Mouse (Mus musculus): ENCODE measurements at regions not wholly inside any gene's neighbourhood (a gene's known extent, or its start where the extent isn't known, plus 50 kb on each side); places are given as distances from the start of the nearest gene placed in this dataset.

DNA sequence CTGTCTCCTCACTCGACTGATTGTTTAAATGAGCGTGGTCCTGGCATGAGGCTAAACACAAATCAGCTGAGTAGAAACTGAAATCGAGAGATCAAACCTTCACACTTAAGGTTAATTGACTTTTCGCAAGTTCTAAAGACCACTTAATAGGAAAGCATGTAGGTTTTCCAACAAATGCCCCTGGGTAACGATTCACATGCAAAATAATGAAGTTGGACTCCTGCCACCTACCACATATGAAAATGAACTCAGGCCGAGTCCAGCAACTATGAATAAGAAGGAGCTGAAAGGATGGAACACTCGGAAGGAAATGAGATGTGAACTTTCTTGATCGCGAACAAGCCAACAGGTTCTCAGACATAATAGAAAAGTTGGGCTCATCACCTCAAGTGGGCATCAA lies 812.0 kb downstream of the Tmem132b start:
- DNase-seq = no peak

- DNase-seq = no peak
These were observed 819.4 kb downstream of the Tmem132b start for GRCm38 (mm10) chr5:126350936-126351335.

GRCm38 (mm10) chr5:126369436-126369835 lies 837.9 kb downstream of the Tmem132b start:
- DNase-seq = no peak

DNA sequence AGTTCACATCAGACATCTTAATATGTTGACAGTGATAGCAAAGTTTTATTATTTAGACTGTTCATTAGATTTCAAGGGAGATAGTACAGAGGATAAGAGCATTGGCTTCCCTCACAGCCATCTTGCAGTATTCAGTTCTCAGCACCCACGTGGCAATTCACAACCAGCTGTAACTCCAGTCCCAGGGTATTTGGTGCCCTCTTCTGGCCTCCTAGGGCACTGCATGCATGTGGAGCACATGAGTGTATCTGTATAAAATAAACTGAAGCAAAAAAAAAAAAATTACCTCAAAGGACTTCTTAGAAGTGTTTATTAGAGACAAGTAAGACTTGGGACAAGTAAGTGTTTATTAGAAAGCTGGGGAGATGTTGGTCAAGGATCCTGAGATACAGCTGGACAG lies 849.3 kb upstream of the Tmem132c start:
- no peak for DNase-seq

DNA sequence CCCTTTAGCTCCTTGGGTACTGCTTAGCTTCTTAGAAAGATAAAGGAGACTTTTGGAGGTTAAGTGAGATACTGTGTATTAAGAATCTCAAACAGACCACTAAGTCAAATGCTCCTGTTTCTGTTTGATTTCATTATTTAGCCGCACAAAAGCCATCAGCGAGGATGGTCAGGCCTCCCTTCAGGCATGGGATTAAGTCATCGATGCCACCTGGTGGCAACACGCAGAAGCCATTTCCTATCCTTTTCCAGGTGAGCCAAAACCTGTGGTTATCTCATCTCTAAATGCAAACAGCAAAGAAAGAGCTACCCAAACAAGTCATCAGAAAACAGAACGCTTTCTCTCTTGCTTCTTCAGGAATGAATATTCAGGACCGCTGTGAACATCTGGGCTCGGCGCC lies 846.3 kb upstream of the Tmem132c start:
- no peak for DNase-seq

DNA sequence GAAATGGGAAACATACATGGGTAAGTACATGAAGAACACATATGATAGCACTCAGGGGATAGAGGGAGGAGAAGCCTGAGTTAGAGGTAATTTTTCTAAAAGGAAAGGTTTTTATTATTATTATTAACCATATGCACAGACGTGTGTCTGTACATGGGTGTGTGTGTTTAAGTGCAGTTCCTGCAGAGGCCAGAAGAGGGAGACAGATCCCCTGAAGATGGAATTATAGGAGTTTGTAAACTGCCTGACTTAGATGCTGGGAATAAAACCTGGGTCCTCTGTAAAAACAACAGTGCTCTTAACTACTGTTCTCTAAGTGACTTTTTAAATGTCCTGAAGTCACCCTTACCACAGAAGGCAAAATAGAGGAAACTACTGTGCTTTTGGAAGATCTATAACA lies 809.9 kb upstream of the Tmem132c start:
- DNase-seq = no peak

GRCm38 (mm10) chr5:126438696-126439095 lies 802.9 kb upstream of the Tmem132c start:
- no peak for DNase-seq

- no peak for DNase-seq
These were observed 801.1 kb upstream of the Tmem132c start for GRCm38 (mm10) chr5:126440516-126440915.

DNA sequence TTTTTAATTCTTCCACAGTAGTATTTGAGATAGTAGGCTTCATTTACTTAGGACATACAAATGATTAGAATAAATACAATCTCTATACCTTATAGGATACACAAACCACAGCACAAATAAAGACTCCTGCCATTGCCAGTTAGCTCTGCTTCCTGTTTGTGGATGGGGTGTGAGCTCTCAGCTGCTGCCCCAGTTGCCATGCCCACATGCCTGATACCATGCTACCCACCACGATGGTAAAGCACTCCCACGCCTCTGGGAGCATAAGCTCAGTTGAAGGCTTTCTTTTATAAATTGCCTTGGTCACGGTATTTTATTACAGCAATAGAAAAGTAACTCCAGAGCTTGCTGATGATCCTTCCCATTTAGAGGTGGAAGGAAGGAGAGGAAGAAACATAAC lies 765.8 kb upstream of the Tmem132c start:
- DNase-seq = no peak

DNA sequence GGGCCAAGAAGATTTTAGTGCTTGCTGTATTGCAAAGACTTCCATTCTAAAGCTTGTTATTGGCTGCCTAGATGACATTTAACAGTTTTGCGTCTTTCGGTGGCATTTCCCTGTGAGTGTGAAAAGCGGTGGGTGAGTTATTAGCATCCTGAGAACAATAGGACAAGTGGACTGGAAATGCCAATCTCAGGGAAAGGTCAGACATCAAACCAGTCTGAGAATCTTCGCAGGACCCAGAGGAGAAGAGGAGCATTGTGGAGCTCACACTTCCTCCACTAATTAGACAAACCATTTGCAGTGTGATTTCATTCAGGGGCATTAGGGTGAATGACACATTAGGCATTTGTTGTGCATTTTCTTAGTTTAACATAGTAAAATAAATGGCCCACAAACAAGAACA lies 719.5 kb upstream of the Tmem132c start:
- DNase-seq = no peak

DNA sequence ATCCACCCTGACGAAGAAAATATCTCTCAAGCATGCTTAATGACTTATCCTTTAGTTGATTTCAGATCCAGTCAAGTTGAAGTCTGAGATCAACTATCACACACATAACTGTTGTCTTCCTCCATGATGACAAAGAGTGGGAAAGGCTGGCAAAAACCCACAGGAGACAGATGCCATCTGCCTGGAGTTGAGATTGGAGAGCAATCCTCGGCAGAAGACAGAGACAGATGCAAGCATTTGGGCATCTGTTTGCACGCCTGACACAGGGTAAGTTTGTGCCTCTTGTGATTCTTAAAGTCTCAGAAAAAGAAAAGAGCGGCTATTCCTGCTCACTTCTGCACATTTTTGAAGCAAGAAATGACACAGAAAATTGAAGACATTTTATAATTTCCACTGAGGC lies 715.7 kb upstream of the Tmem132c start:
- DNase-seq = no peak

DNA sequence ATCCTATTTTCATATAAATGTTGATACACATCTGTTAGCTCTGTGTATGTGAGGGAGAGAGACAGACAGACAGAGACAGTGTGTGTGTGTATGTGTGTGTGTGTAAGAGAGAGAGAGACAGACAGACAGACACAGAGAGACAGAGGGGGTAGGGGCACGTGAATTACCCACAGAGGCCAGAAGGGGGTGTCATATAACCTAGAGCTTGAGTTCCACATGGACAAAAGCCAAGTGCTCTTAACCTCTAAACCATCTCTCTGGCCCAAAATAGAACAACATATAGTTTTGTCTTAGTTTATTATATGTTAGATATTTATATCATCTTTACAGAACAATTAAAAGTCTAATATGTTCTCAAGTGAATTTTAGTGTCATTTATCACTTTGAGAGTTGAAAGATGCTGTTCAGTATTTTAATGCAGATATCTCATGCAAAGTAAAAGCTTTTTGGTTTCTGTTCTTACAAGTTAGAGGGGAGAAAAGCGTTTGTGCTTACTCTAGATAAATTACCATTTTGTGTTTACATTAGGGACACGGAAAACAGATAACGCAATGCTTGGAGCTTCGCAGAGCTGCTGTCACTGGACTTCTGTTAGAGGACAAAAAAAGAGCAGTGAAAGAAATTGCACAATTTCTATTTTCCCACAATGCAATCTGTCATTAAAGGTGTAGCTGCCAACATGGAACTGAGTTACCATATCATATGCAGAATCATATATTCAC lies 710.6 kb upstream of the Tmem132c start:
- DNase-seq = no peak

DNA sequence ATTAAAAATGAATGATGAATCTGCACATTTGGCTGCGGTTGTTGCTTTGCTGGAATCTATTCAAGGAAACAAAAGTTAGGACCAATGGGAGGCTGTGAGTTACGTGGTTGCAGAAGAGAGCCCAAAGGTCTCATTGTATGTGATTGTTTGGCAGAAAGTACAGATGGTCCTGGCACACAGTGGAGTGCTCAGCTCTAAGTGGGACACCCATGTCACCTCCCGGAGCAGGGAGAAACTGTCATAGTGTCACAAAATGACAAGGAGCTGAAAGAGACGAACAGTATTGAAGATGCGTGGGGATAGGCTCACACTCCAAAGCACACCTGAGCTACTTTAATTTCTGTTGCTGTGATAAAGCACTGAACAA lies 710.1 kb upstream of the Tmem132c start:
- no peak for DNase-seq

DNA sequence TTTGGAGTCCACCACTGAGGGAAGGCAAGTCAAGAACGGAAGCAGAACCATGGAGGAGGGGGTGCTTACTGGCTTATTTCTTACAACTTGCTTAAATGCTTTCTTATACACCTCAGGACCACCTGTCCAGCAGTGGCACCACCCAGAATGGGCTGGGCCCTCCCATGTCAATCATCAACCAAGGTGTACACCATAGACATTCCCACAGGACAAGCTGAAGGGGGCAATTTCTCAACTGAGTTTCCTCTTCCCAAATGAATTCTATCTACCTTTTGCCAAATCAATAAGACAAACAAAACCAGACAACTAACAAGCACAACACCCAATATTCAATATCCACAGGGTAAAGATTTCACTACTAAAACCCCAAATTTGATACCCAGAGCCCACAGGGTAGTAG lies 709.6 kb upstream of the Tmem132c start:
- no peak for DNase-seq

DNA sequence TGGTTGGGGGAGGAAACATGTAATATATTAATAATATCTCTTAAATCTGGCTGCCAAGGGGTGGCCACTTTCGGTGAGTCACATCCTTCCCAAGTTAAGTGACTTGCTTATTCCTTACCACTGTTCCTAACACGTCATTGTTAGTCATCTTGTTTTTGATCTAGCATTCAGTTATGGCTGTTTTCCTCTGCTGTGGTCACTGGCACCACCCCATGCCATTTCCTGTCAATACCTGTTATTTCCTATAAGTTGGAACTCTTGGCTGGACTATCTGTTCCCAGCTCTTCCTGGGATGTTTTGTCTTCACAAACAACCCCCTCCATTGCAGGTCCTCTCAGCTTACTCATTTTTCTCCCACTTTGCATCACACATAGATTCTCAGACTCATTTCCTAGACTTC lies 703.5 kb upstream of the Tmem132c start:
- DNase-seq = no peak

- DNase-seq = no peak
These were observed 697.2 kb upstream of the Tmem132c start for GRCm38 (mm10) chr5:126544261-126544976.

DNA sequence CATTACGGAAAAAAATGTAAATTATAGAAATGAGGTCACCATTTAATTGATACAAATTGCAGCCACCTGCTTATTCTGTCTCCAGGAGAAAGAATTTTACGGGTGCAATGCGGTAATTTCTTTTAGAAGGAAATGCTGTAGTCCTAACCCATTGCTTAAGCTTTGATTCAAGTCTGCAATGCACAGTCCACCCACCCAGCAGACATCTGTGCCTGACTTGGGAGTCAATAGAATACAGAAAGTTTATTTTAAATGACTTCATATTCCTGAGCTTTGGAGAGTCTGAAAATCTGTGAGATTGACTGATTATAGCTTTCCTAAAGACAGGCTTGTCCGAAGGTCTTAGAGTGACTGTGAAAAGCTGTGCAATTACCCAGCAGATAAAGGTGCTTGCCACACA lies 693.8 kb upstream of the Tmem132c start:
- DNase-seq = no peak

GRCm38 (mm10) chr5:126551676-126552075 lies 689.9 kb upstream of the Tmem132c start:
- no peak for DNase-seq

GRCm38 (mm10) chr5:126559011-126559410 lies 682.6 kb upstream of the Tmem132c start:
- no peak for DNase-seq

DNA sequence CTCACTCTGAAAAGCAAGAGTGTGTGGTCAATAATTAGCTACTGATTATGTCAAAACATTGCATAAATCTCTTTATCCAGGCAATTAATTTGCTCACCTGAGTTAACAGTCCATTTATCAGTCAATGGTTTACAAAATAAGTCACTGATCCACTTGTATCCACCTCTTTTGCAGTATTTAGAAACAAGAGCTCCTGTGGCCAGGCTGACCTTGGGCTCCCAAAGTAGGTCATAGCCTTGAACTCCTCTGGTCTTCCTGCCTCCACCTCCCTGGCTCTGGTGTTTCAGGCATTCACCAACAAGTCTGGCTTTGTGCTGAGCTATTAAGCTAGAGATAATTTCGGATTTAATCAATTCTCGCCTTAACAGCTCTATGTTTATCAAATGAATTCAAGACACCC lies 675.8 kb upstream of the Tmem132c start:
- no peak for DNase-seq

GRCm38 (mm10) chr5:126566226-126566625 lies 675.4 kb upstream of the Tmem132c start:
- no peak for DNase-seq

GRCm38 (mm10) chr5:126573766-126574165 lies 667.8 kb upstream of the Tmem132c start:
- no peak for DNase-seq

DNA sequence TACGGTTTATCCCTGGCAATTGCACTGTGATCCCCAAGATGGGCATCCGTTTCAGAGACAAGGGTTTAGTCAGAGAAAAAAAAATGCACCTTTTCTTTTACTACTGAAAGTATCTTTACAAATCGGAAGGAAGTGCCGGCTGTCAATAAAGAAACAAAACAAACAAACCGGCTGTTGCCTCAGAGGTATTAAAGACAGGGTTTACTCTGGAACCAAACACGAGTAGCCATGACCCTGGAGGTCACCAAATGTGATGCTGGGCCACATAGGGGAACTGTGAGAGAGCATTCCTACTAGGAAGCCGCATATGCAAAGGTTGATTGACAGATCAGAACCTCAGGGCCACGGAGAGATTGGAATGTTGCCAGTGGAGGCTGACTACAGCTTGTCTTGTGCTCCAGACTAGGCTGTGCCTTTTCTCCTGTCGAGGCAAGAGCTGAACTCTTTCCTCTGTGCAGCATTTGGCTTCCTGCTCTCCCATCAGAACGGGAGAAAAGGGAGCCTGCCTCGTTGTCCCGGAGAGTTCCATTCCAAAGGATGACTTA lies 643.8 kb upstream of the Tmem132c start:
- no peak for DNase-seq

GRCm38 (mm10) chr5:126599561-126599960 lies 642.0 kb upstream of the Tmem132c start:
- no peak for DNase-seq

DNA sequence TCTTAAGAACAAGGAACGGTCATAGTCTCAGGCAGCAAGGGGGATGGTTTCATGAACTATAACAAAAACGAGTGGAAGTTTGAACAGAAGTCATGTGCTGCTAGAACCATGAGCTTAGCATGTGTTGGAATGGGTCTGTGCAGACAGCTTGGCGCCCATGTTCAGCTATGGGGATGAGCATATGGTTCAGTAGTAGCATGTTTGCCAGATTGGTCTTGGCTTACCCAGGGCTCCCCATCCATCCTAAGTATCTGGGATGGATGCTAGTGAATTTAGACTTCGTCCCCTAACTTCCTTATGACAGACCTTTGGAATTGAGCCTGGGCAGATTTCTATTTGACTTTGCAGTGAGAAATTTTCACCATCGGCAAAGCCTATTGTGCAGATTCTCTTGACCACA lies 634.9 kb upstream of the Tmem132c start:
- no peak for DNase-seq

Data from thymus, postnatal 25 days (tissue).